Comparison of ENCODE assay signal across 11 mouse cellular contexts in genomic region chr14:30429606-30430005, GRCm38 (mm10). TPM values are rescaled to one million over a fixed set of nuclear protein-coding genes. Genes with fewer than 3 reads are reported as not detected.
A peak's percentile ranks its signal among the peaks of the same experiment; 100 is the strongest.
DNase-seq lines count a peak whose midpoint lies in the region; ATAC-seq lines count a peak whose summit lies in the region.
"Had no signal": no experiment of that assay in that cellular context is flagged by ENCODE, and none has a peak within 500 bp of the region (broad histone marks: within the 10 kb centered on the region; RNA-seq: fewer than 3 reads in every experiment).

No protein-coding gene starts in this region.

- H3K27ac ChIP-seq in heart, embryonic 11.5 days (ENCODE audit: low read depth, low read length): no peak overlapping the region
- H3K27ac ChIP-seq: neural tube, embryonic 15.5 days had no signal

- H3K27me3 ChIP-seq in heart, embryonic 11.5 days (ENCODE audit: control insufficient read depth, insufficient read depth, low read length): no peaks in the 10 kb centered on the region
- H3K27me3 ChIP-seq: neural tube, embryonic 15.5 days had no signal

- H3K9ac ChIP-seq in heart, embryonic 11.5 days (ENCODE audit: low read depth, low read length): no peak overlapping the region
- H3K9ac ChIP-seq: neural tube, embryonic 15.5 days had no signal

- H3K4me2 ChIP-seq in heart, embryonic 11.5 days: no peak overlapping the region
- H3K4me2 ChIP-seq: midbrain, embryonic 11.5 days; neural tube, embryonic 15.5 days had no signal

- 0 out of 2 replicates have a peak, but pooled peaks have one; percentile 31 for ATAC-seq in heart, embryonic 11.5 days (replicated peaks; ENCODE audit: insufficient number of reproducible peaks, low FRiP score, low TSS enrichment)
- peak; percentile 29; the same call in 1 of the 2 replicates for ATAC-seq in megakaryocyte progenitor cell, adult 5-6 weeks (replicated peaks; ENCODE audit: poor library complexity)
- no peak for ATAC-seq in inflammation-experienced regulatory T-cells, adult 6 months
- ATAC-seq: forebrain, embryonic 16.5 days had no signal

- intact Hi-C loops in heart, postnatal 25 days (cut with DNase I): no loop called here

- 65% methylated on average over 9 of the region's 9 CpGs for WGBS in heart, embryonic 11.5 days (ENCODE audit: insufficient replicate concordance)

- no peaks in the 10 kb centered on the region for H3K9me3 ChIP-seq in heart, embryonic 11.5 days (replicated peaks; ENCODE audit: control insufficient read depth, low read length)
- H3K9me3 ChIP-seq: neural tube, embryonic 15.5 days had no signal

- H3K4me3 ChIP-seq in heart, embryonic 11.5 days (ENCODE audit: low read depth, low read length): no peak overlapping the region
- H3K4me3 ChIP-seq: neural tube, embryonic 15.5 days had no signal

- DNase-seq in heart, adult 18-20 months: peak; percentile 28 to 30
- no peak for DNase-seq in heart, postnatal 25 days (ENCODE audit: low spot score)
- peak; percentile 18 for DNase-seq in testis, postnatal 14 days (ENCODE audit: low spot score)
- no peak for DNase-seq in testis, postnatal 10 days (ENCODE audit: low spot score)
- no peak for DNase-seq in frontal cortex, postnatal 36 days (ENCODE audit: low spot score in 2 of 2)

- peaks cover 20% of the 10 kb centered on the region for H3K4me1 ChIP-seq in heart, embryonic 11.5 days (ENCODE audit: control insufficient read depth, insufficient read depth, low read length)

- no peaks in the 10 kb centered on the region for H3K36me3 ChIP-seq in heart, embryonic 11.5 days (ENCODE audit: control insufficient read depth, insufficient read depth, low read length)
- H3K36me3 ChIP-seq: neural tube, embryonic 15.5 days had no signal

RNA-seq across cellular contexts. Expression of gene Dcp1a, which starts 49.7 kb away (rescaled TPM):
- 10 to 100 TPM in 1 of 2 experiments, 1 to 10 TPM in 1; 8.9 to 11.6 TPM for total RNA-seq in heart, adult 18-20 months (2021)
- total RNA-seq in heart, postnatal 25 days (2021): 10 to 100 TPM; 11.9 to 13.1 TPM
- polyA plus RNA-seq in heart, embryonic 11.5 days (2014; fragmentation: Nextera tagmentation; extraction: Ambion mirVana): 21.2 and 21.5 TPM in 2 replicates
- 27.1 and 31.2 TPM in 2 replicates for total RNA-seq in megakaryocyte progenitor cell, adult 5-6 weeks (2015)
- 24.7 and 24.9 TPM in 2 replicates for total RNA-seq in megakaryocyte progenitor cell, adult 5-6 weeks (2017)
- polyA plus RNA-seq in inflammation-experienced regulatory T-cells, adult 6 months (2017; shearing (Covaris generic)): 10 to 100 TPM; 29.6 to 54.4 (median 36.3) TPM

Comparison
In these comparisons a context has a peak if more than half of its experiments do, and no peak if none do; other contexts are left out.
1. DNase-seq: peak in heart, adult 18-20 months (2 of 2) and testis, postnatal 14 days (single experiment); none in heart, postnatal 25 days (single experiment), testis, postnatal 10 days (single experiment) and frontal cortex, postnatal 36 days (0 of 2).